In the genomic region with DNA sequence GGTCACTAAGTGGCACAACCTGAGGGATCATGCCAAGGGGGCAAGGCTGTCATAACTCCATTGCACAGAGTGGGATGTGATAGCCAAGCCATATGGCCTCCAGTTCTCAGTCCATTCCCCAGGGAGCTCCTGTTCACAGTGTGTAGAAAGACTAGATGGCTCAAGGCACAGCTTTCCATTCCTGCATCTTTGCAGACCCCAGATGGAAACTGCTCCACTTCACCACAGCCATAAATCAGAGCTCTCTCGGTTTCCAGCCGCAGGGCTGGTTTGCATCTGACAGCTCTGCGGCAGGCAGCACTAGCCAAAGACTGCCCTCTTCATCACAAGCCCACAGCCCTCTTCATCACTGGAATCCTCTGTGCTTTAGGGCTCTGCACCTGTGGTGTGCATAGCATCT, we compare ENCODE assay signal across 22 mouse cellular contexts.
DNase-seq lines count a peak whose midpoint lies in the region; ATAC-seq and TF ChIP-seq lines count a peak whose summit lies in the region.
"Had no signal": no experiment of that assay in that cellular context is flagged by ENCODE, and none has a peak within 500 bp of the region (broad histone marks: within the 10 kb centered on the region; RNA-seq: fewer than 3 reads in every experiment).

No protein-coding gene starts in this region.

- peak; percentile 19 for DNase-seq in embryonic facial prominence, embryonic 14.5 days (ENCODE audit: low spot score)
- no peak for DNase-seq in embryonic facial prominence, embryonic 10.5 days (ENCODE audit: low spot score)
- peak; percentile 63 for DNase-seq in MN1 (ENCODE audit: low spot score)
- peak; percentile 20 for DNase-seq in limb, embryonic 14.5 days (ENCODE audit: low spot score)
- DNase-seq in kidney, adult 18-20 months: no peak
- no peak for DNase-seq in thymus, adult 2 months
- no peak for DNase-seq in layer of hippocampus, postnatal 14 days (ENCODE audit: low spot score in 2 of 2)
- DNase-seq: adrenal gland, adult 2 months; cerebellum, postnatal 36 days; gastrocnemius, postnatal 36 days; heart, postnatal 10 days; lung, adult 2 months; spleen, adult 18-20 months; thymus, adult 18-20 months had no signal

- H3K4me3 ChIP-seq in embryonic facial prominence, embryonic 14.5 days (ENCODE audit: low read depth, low read length): no peak overlapping the region
- H3K4me3 ChIP-seq in embryonic facial prominence, embryonic 10.5 days: no peak overlapping the region
- H3K4me3 ChIP-seq in hindbrain, embryonic 13.5 days: no peak overlapping the region
- no peak overlapping the region for H3K4me3 ChIP-seq in limb, embryonic 14.5 days (replicated peaks; ENCODE audit: low read length)
- H3K4me3 ChIP-seq in thymus, adult 2 months (ENCODE audit: control insufficient read depth, insufficient read depth, low read length): no peak overlapping the region
- H3K4me3 ChIP-seq: forebrain, embryonic 12.5 days; heart, embryonic 10.5 days; kidney, embryonic 15.5 days had no signal

- no peaks in the 10 kb centered on the region for H3K4me1 ChIP-seq in embryonic facial prominence, embryonic 14.5 days (ENCODE audit: control insufficient read depth, insufficient read depth, low read length)
- H3K4me1 ChIP-seq in embryonic facial prominence, embryonic 10.5 days: peaks cover 14% of the 10 kb centered on the region
- H3K4me1 ChIP-seq in hindbrain, embryonic 13.5 days (replicated peaks): peaks cover 30% of the 10 kb centered on the region
- H3K4me1 ChIP-seq in limb, embryonic 14.5 days (ENCODE audit: control insufficient read depth, insufficient read depth, low read length): peaks cover 8% of the 10 kb centered on the region
- H3K4me1 ChIP-seq in thymus, adult 2 months (replicated peaks; ENCODE audit: control insufficient read depth, insufficient read depth, low read length): no peaks in the 10 kb centered on the region

- no peak for TF ChIP-seq POLR2A in limb, embryonic 14.5 days (IDR thresholded peaks at IDR 0.05; ENCODE audit: borderline replicate concordance, extremely low read depth, insufficient read depth, insufficient read length)
- TF ChIP-seq POLR2A in thymus, adult 2 months (IDR thresholded peaks at IDR 0.05; ENCODE audit: control insufficient read depth, extremely low read depth, insufficient read depth, low read length, poor library complexity): no peak

- no peak overlapping the region for H3K9ac ChIP-seq in embryonic facial prominence, embryonic 14.5 days (ENCODE audit: low read depth, low read length)
- H3K9ac ChIP-seq in hindbrain, embryonic 13.5 days: no peak overlapping the region
- H3K9ac ChIP-seq in limb, embryonic 14.5 days (ENCODE audit: low read depth, low read length, severe bottlenecking): no peak overlapping the region
- H3K9ac ChIP-seq: forebrain, embryonic 12.5 days; kidney, embryonic 15.5 days had no signal

- H3K36me3 ChIP-seq in embryonic facial prominence, embryonic 14.5 days (ENCODE audit: control insufficient read depth, insufficient read depth, low read length): peaks cover 24% of the 10 kb centered on the region; the same call in 1 of the 2 replicates
- H3K36me3 ChIP-seq in embryonic facial prominence, embryonic 10.5 days (replicated peaks): peaks cover 30% of the 10 kb centered on the region; the same call in 1 of the 2 replicates
- peaks cover 29% of the 10 kb centered on the region for H3K36me3 ChIP-seq in hindbrain, embryonic 13.5 days
- peaks cover 18% of the 10 kb centered on the region for H3K36me3 ChIP-seq in limb, embryonic 14.5 days (ENCODE audit: control insufficient read depth, insufficient read depth, low read length)
- H3K36me3 ChIP-seq in thymus, adult 2 months (ENCODE audit: control insufficient read depth, insufficient read depth, low read length): no peaks in the 10 kb centered on the region; the same call in 1 of the 2 replicates

- no peak for TF ChIP-seq CTCF in thymus, adult 2 months (IDR thresholded peaks at IDR 0.05; ENCODE audit: borderline replicate concordance, control insufficient read depth, extremely low read depth, insufficient read depth, low read length, poor library complexity)

- no peaks in the 10 kb centered on the region for H3K27me3 ChIP-seq in embryonic facial prominence, embryonic 14.5 days (replicated peaks; ENCODE audit: control insufficient read depth, insufficient read depth, low read length)
- H3K27me3 ChIP-seq in embryonic facial prominence, embryonic 10.5 days (replicated peaks; ENCODE audit: low read depth, poor library complexity, severe bottlenecking): peaks cover 4% of the 10 kb centered on the region; the same call in 1 of the 2 replicates
- no peaks in the 10 kb centered on the region for H3K27me3 ChIP-seq in hindbrain, embryonic 13.5 days
- H3K27me3 ChIP-seq in limb, embryonic 14.5 days (ENCODE audit: control insufficient read depth, insufficient read depth, low read length): no peaks in the 10 kb centered on the region
- no peaks in the 10 kb centered on the region for H3K27me3 ChIP-seq in thymus, adult 2 months (ENCODE audit: control insufficient read depth, insufficient read depth, low read length)
- H3K27me3 ChIP-seq: CH12.LX; kidney, embryonic 15.5 days had no signal

- no peak overlapping the region for H3K4me2 ChIP-seq in embryonic facial prominence, embryonic 14.5 days (ENCODE audit: low read depth, low read length)
- no peak overlapping the region for H3K4me2 ChIP-seq in hindbrain, embryonic 13.5 days
- no peak overlapping the region for H3K4me2 ChIP-seq in limb, embryonic 14.5 days (replicated peaks; ENCODE audit: low read depth, low read length, severe bottlenecking)
- H3K4me2 ChIP-seq: forebrain, embryonic 12.5 days; kidney, embryonic 15.5 days had no signal

- WGBS in embryonic facial prominence, embryonic 14.5 days: 74% methylated on average over 3 of the region's 3 CpGs
- 84% methylated on average over 3 of the region's 3 CpGs for WGBS in embryonic facial prominence, embryonic 10.5 days
- WGBS in hindbrain, embryonic 13.5 days: 49% methylated on average over 3 of the region's 3 CpGs
- WGBS in limb, embryonic 14.5 days: 11% methylated on average over 3 of the region's 3 CpGs
- 92% methylated on average over 3 of the region's 3 CpGs for WGBS in thymus, adult 2 months

- H3K27ac ChIP-seq in embryonic facial prominence, embryonic 14.5 days (replicated peaks; ENCODE audit: low read depth, low read length): no peak overlapping the region
- no peak overlapping the region for H3K27ac ChIP-seq in embryonic facial prominence, embryonic 10.5 days (replicated peaks)
- H3K27ac ChIP-seq in hindbrain, embryonic 13.5 days: peak overlapping the region; percentile 36
- H3K27ac ChIP-seq in limb, embryonic 14.5 days (replicated peaks; ENCODE audit: low read depth, low read length): no peak overlapping the region
- no peak overlapping the region for H3K27ac ChIP-seq in thymus, adult 2 months (ENCODE audit: control insufficient read depth, insufficient read depth, low read length)
- H3K27ac ChIP-seq: forebrain, embryonic 12.5 days; heart, embryonic 10.5 days; kidney, embryonic 15.5 days; macrophage had no signal

- no peak for ATAC-seq in embryonic facial prominence, embryonic 14.5 days (ENCODE audit: low read depth)
- peak; percentile 40; the same call in 1 of the 2 replicates for ATAC-seq in hindbrain, embryonic 13.5 days (ENCODE audit: low FRiP score)
- 0 out of 2 replicates have a peak, but pooled peaks have one; percentile 37 for ATAC-seq in limb, embryonic 14.5 days (ENCODE audit: low FRiP score, low read depth)
- ATAC-seq: inflammation-experienced regulatory T-cells, adult 6 months; midbrain, embryonic 16.5 days had no signal

- no peaks in the 10 kb centered on the region for H3K9me3 ChIP-seq in embryonic facial prominence, embryonic 14.5 days (ENCODE audit: control insufficient read depth, low read length)
- no peaks in the 10 kb centered on the region for H3K9me3 ChIP-seq in embryonic facial prominence, embryonic 10.5 days
- H3K9me3 ChIP-seq in hindbrain, embryonic 13.5 days: no peaks in the 10 kb centered on the region
- no peaks in the 10 kb centered on the region for H3K9me3 ChIP-seq in limb, embryonic 14.5 days (ENCODE audit: control insufficient read depth, low read length)
- H3K9me3 ChIP-seq: forebrain, embryonic 12.5 days; heart, embryonic 10.5 days; kidney, embryonic 15.5 days had no signal

Comparison
In these comparisons a context has a peak if more than half of its experiments do, and no peak if none do; other contexts are left out.
1. DNase-seq: peak in embryonic facial prominence, embryonic 14.5 days (single experiment), MN1 (single experiment) and limb, embryonic 14.5 days (single experiment); none in embryonic facial prominence, embryonic 10.5 days (single experiment), kidney, adult 18-20 months (single experiment), thymus, adult 2 months (single experiment) and layer of hippocampus, postnatal 14 days (0 of 2).